In the genomic region with DNA sequence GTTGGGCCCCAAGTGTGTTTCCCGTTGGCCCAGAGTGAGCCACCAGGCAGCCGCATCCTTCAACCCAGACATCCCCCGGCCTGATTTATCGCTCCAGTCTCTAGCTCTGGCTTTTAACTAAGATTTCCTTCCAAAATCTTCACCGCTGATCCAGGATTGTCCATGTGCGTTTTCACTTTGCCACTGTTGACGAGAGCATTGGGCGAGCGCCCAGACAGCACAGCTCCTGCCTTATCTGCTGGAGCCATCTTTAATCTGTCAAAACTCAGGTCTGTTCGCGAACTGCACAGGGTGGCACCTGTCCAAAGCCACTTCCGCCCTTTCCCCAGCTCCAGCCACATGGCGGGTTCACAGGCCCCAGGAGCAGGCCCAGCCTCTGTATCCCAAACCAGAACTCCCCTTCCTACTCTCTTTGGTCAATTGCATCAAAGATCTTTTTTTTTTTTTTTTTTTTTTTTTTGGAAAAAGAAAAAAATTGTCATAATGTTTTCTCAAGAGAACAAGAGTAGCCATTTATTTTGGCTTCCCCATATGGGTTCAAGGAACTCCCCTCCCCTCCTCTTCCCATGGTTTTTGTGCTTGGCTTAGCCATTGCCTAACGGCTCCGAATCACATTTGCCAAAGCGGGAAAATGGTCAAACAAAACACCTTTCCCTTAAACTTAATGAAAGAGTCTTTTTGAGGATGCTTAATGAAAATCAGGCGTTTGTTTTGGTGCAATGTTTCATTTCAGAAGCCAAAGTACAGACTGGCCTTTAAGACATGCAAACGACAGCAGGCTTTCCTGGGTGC, we compare ENCODE assay signal across 9 mouse cellular contexts.
A peak's percentile ranks its signal among the peaks of the same experiment; 100 is the strongest.
DNase-seq lines count a peak whose midpoint lies in the region; TF ChIP-seq lines count a peak whose summit lies in the region.
"Had no signal": no experiment of that assay in that cellular context is flagged by ENCODE, and none has a peak within 500 bp of the region (broad histone marks: within the 10 kb centered on the region; RNA-seq: fewer than 3 reads in every experiment).

No protein-coding gene starts in this region.

- TF ChIP-seq POLR2A in thymus, adult 2 months (IDR thresholded peaks at IDR 0.05; ENCODE audit: control insufficient read depth, extremely low read depth, insufficient read depth, low read length, poor library complexity): no peak

- intact Hi-C loops in gastrocnemius, postnatal 14 days (cut with DNase I; ENCODE audit: low total_unique reads): no loop called here

- DNase-seq in adrenal gland, postnatal 14 days: peak; percentile 17
- no peak for DNase-seq in adrenal gland, adult 8-10 months
- peak; percentile 14 for DNase-seq in ovary, postnatal 10 days (ENCODE audit: low spot score)
- no peak for DNase-seq in ovary, postnatal 14 days (ENCODE audit: low spot score)
- peak; percentile 60 for DNase-seq in gastrocnemius, postnatal 14 days
- DNase-seq in kidney, postnatal 36 days: peak; percentile 72 to 81
- no peak for DNase-seq in layer of hippocampus, adult 9-11 months
- no peak for DNase-seq in thymus, adult 2 months

- TF ChIP-seq CTCF in thymus, adult 2 months (IDR thresholded peaks at IDR 0.05; ENCODE audit: borderline replicate concordance, control insufficient read depth, extremely low read depth, insufficient read depth, low read length, poor library complexity): no peak

- no peaks in the 10 kb centered on the region for H3K4me1 ChIP-seq in thymus, adult 2 months (replicated peaks; ENCODE audit: control insufficient read depth, insufficient read depth, low read length)

- 65% methylated on average over 18 of the region's 18 CpGs for WGBS in thymus, adult 2 months

- no peak overlapping the region for H3K4me3 ChIP-seq in thymus, adult 2 months (ENCODE audit: control insufficient read depth, insufficient read depth, low read length)
- H3K4me3 ChIP-seq: limb, embryonic 12.5 days had no signal

- H3K27me3 ChIP-seq in thymus, adult 2 months (ENCODE audit: control insufficient read depth, insufficient read depth, low read length): no peaks in the 10 kb centered on the region
- H3K27me3 ChIP-seq: limb, embryonic 12.5 days had no signal

- no peak overlapping the region for H3K27ac ChIP-seq in thymus, adult 2 months (ENCODE audit: control insufficient read depth, insufficient read depth, low read length)
- H3K27ac ChIP-seq: limb, embryonic 12.5 days had no signal

- no peaks in the 10 kb centered on the region for H3K36me3 ChIP-seq in thymus, adult 2 months (ENCODE audit: control insufficient read depth, insufficient read depth, low read length)
- H3K36me3 ChIP-seq: limb, embryonic 12.5 days had no signal

Comparison
In these comparisons a context has a peak if more than half of its experiments do, and no peak if none do; other contexts are left out.
1. DNase-seq: peak in adrenal gland, postnatal 14 days (single experiment), ovary, postnatal 10 days (single experiment), gastrocnemius, postnatal 14 days (single experiment) and kidney, postnatal 36 days (2 of 2); none in adrenal gland, adult 8-10 months (single experiment), ovary, postnatal 14 days (single experiment), layer of hippocampus, adult 9-11 months (single experiment) and thymus, adult 2 months (single experiment).